Mouse (Mus musculus) midbrain, embryonic 14.5 days (tissue): ENCODE measurements around the gene M1ap. TPM values are rescaled to one million over a fixed set of nuclear protein-coding genes. Genes with fewer than 3 reads are reported as not detected.

ENCODE experiments used
- ATAC-seq: fragments of 200-750 bp; cut with Nextera tagmentation; 2 replicates; pipeline ENCODE4 v1.8.0; 2017; ENCODE audit warnings: moderate number of reproducible peaks, moderate library complexity; ENCODE audit not compliant: low FRiP score, low TSS enrichment
- DNase-seq: peaks from one replicate; pipeline ENCODE4 v3.0.0-alpha.2; 2015
- H3K27ac ChIP-seq: fragments of 300-500 bp; sonication (generic); replicated peaks from 2 replicates; pipeline ENCODE4 v1.5.1; 2014; ENCODE audit warnings: mild to moderate bottlenecking, low read depth, low read length, moderate library complexity
- H3K27me3 ChIP-seq: fragments of 300-500 bp; sonication (generic); 2 replicates; pipeline ENCODE4 v1.6.1; 2014; ENCODE audit warnings: low read length, control low read depth, mixed read lengths; ENCODE audit not compliant: control insufficient read depth, insufficient read depth
- H3K36me3 ChIP-seq: fragments of 300-500 bp; sonication (generic); 2 replicates; pipeline ENCODE4 v1.6.1; 2014; ENCODE audit warnings: low read length, control low read depth; ENCODE audit not compliant: control insufficient read depth, insufficient read depth
- H3K4me1 ChIP-seq: fragments of 300-500 bp; sonication (generic); 2 replicates; pipeline ENCODE4 v1.6.1; 2014; ENCODE audit warnings: mild to moderate bottlenecking, antibody characterized with exemption, low read length, control low read depth; ENCODE audit not compliant: control insufficient read depth, insufficient read depth
- H3K4me2 ChIP-seq: fragments of 300-500 bp; sonication (generic); 2 replicates; pipeline ENCODE4 v1.6.1; 2014; ENCODE audit warnings: mild to moderate bottlenecking, low read length, moderate library complexity
- H3K4me3 ChIP-seq: fragments of 300-500 bp; sonication (generic); replicated peaks from 2 replicates; pipeline ENCODE4 v1.5.1; 2014; ENCODE audit warnings: low read depth, low read length
- H3K9ac ChIP-seq: fragments of 300-500 bp; sonication (generic); replicated peaks from 2 replicates; pipeline ENCODE4 v1.6.1; 2014; ENCODE audit warnings: mild to moderate bottlenecking, low read length, moderate library complexity
- H3K9me3 ChIP-seq: fragments of 300-500 bp; sonication (generic); 2 replicates; pipeline ENCODE4 v1.6.1; 2016; ENCODE audit warnings: low read length, control low read depth, mixed read lengths; ENCODE audit not compliant: control insufficient read depth
- WGBS: fragments of 180-500 bp; shearing (Covaris S2); extraction: QIAGEN DNeasy Blood & Tissue Kit; methylation state at CpG from one replicate; pipeline ENCODE4 v1.1.7; 2014; 5-methylcytosine and 5-hydroxymethylcytosine counted together
- polyA plus RNA-seq: library from polyadenylated mRNA; unstranded; fragments of >200 nt; fragmentation: Nextera tagmentation; extraction: Ambion mirVana; gene quantifications from 2 replicates; pipeline ENCODE4 v1.2.1, GENCODE M21; 2014

The M1ap gene
- polyA plus RNA-seq, result 0.28 TPM in 1 of 2 replicates, not detected in the other

GRCm38 (mm10) chr6:82946651-82947050 is at the start of gene M1ap:
Gene M1ap (plus strand): TSS chr6:82946902.
- no peaks in the 10 kb centered on the region for H3K36me3 ChIP-seq
- H3K9ac ChIP-seq, result no peak within 1 kb of the TSS
- DNase-seq (no peak), ATAC-seq (no peak)
- H3K4me2 ChIP-seq, result no peak within 1 kb of the TSS
- no peaks in the 10 kb centered on the region for H3K27me3 ChIP-seq
- no peaks in the 10 kb centered on the region for H3K9me3 ChIP-seq
- H3K27ac ChIP-seq, result no peak within 1 kb of the TSS
- 73% methylated on average over 14 of the region's 14 CpGs for WGBS
- H3K4me1 ChIP-seq, result no peaks in the 10 kb centered on the region
- no peak within 1 kb of the TSS for H3K4me3 ChIP-seq

DNA sequence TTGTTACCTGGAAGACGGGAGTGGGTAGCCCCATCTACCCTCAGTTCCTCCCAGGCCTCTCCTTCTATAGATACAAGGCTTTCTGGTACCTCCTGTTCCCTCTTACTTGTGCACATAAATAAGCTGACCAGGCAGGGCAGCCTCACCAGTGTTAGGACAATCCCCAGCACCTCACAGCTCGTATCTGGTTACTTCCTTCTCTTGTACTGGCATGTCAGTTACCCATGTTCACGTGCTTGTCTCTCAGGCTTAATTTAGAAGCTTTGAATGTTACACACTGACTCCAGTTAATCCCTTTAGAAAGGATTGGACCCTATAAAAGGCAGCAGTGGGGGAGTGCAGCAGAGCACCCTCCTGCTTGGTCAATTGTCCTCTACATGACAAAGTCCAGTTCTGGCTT is 49.4 kb upstream of the M1ap start:
- ATAC-seq, result no peak
- H3K4me3 ChIP-seq, result no peak overlapping the region
- WGBS, result 35% methylated on average over 3 of the region's 3 CpGs

DNA sequence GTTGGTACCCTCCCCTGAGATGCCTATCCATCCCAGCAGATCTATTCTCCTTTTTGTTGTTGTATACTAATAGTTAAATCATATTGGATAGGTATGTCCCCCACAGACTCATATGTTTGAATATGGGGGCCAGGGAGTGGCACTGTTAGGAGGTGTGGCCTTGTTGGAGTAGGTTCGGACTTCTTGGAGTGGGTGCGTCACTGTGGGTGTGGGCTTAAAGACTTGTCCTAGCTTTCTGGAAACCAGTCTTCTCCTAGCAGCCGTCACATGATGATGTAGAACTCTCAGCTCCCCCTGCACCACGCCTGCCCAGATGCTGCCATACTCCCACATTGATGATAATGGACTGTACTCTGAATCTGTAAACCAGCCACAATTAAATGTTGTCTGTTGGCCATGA is 48.5 kb upstream of the M1ap start:
- WGBS, result 94% methylated on average over 4 of the region's 4 CpGs
- Histone ChIP-seq H3K27me3 (no peaks in the 10 kb centered on the region), H3K9me3 (no peaks in the 10 kb centered on the region), H3K4me1 (no peaks in the 10 kb centered on the region), H3K36me3 (no peaks in the 10 kb centered on the region), H3K9ac (no peak overlapping the region), H3K4me3 (no peak overlapping the region), H3K27ac (no peak overlapping the region), H3K4me2 (no peak overlapping the region)
- ATAC-seq (no peak), DNase-seq (no peak)

More for the DNA sequence above, 49.4 kb upstream of the M1ap start:
- no peak overlapping the region for H3K4me2 ChIP-seq
- no peak overlapping the region for H3K9ac ChIP-seq
- H3K4me1 ChIP-seq, result no peaks in the 10 kb centered on the region
- no peaks in the 10 kb centered on the region for H3K27me3 ChIP-seq
- no peaks in the 10 kb centered on the region for H3K36me3 ChIP-seq
- H3K27ac ChIP-seq, result no peak overlapping the region
- no peaks in the 10 kb centered on the region for H3K9me3 ChIP-seq
- no peak for DNase-seq

- Histone ChIP-seq H3K4me1 (no peaks in the 10 kb centered on the region), H3K4me3 (no peak overlapping the region), H3K9ac (no peak overlapping the region), H3K27ac (no peak overlapping the region), H3K4me2 (no peak overlapping the region), H3K27me3 (no peaks in the 10 kb centered on the region), H3K9me3 (no peaks in the 10 kb centered on the region), H3K36me3 (no peaks in the 10 kb centered on the region)
- DNase-seq (no peak), ATAC-seq (no peak)
- WGBS, result 56% methylated on average over 4 of the region's 4 CpGs
Measured at GRCm38 (mm10) chr6:82898745-82899144, 48.0 kb upstream of the M1ap start.

DNA sequence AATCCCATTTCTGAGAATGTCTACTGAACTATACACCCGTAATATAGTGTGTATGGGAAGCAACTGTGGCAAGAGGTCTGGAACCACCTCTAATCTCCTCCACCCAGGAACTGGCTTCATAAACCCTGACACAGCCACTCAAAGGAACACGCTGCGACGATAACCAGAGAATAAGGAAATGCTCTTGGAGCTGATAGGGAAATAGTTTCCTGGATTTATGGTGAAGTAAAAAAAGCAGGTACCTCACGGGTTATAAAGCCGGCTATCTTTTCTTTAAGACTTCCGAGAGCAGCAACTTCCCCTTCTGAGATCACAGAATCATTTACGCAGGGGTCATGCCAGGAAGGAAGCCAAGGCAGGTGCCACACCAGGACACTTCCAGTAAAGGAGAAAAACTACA is 44.1 kb upstream of the M1ap start:
- H3K36me3 ChIP-seq, result no peaks in the 10 kb centered on the region
- H3K27ac ChIP-seq, result no peak overlapping the region
- no peak for DNase-seq
- no peak overlapping the region for H3K9ac ChIP-seq
- H3K4me3 ChIP-seq, result no peak overlapping the region
- ATAC-seq, result no peak
- H3K4me2 ChIP-seq, result no peak overlapping the region
- no peaks in the 10 kb centered on the region for H3K27me3 ChIP-seq
- WGBS, result 86% methylated on average over 8 of the region's 8 CpGs
- H3K4me1 ChIP-seq, result no peaks in the 10 kb centered on the region
- H3K9me3 ChIP-seq, result no peaks in the 10 kb centered on the region

DNA sequence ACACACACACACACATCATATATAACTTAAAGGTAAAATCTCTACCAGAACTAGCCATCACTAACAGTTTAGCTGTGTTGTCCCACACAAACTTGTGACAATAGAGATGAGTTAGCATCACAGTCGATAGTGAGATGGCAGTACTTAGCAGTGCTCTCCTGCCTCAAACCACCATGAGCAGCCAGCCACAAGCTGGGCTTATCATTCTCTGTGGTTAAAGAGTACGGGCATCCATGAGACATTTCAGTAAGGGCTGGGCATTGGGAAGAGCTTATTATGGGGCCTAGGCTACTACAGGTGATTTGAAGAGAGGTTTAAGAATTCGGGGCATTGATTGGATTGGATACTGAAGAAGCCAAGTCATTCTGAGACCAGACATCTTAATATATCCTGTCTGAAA is 39.7 kb upstream of the M1ap start:
- DNase-seq, result no peak
- Histone ChIP-seq H3K4me2 (no peak overlapping the region), H3K27me3 (no peaks in the 10 kb centered on the region), H3K36me3 (no peaks in the 10 kb centered on the region), H3K4me3 (no peak overlapping the region), H3K4me1 (no peaks in the 10 kb centered on the region), H3K27ac (no peak overlapping the region), H3K9me3 (no peaks in the 10 kb centered on the region), H3K9ac (no peak overlapping the region)
- WGBS, result 87% methylated on average over 3 of the region's 3 CpGs
- ATAC-seq, result no peak

DNA sequence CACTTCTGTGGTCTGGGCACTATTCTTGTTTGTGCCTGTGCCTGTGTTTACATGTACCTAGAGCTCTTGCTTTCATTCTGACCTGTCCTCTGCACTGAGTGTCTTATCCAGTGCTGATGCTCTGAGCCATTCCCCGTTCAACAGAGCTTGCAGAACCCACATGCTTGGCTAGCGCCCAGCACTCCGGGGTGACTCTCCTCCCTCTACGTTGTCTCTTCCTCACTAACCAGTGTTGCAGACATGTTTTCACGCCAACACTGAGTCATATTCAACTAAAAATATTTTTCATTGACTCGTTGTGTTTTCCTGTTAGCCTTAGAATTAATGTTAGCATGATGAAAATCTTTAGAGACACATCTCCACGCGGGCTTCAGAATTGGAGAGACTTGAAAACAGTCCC is 38.7 kb upstream of the M1ap start:
- Histone ChIP-seq H3K9me3 (no peaks in the 10 kb centered on the region), H3K4me3 (no peak overlapping the region), H3K4me2 (no peak overlapping the region), H3K27me3 (no peaks in the 10 kb centered on the region), H3K27ac (no peak overlapping the region), H3K4me1 (no peaks in the 10 kb centered on the region), H3K36me3 (no peaks in the 10 kb centered on the region), H3K9ac (no peak overlapping the region)
- WGBS, result 88% methylated on average over 8 of the region's 8 CpGs
- DNase-seq (no peak), ATAC-seq (no peak)

DNA sequence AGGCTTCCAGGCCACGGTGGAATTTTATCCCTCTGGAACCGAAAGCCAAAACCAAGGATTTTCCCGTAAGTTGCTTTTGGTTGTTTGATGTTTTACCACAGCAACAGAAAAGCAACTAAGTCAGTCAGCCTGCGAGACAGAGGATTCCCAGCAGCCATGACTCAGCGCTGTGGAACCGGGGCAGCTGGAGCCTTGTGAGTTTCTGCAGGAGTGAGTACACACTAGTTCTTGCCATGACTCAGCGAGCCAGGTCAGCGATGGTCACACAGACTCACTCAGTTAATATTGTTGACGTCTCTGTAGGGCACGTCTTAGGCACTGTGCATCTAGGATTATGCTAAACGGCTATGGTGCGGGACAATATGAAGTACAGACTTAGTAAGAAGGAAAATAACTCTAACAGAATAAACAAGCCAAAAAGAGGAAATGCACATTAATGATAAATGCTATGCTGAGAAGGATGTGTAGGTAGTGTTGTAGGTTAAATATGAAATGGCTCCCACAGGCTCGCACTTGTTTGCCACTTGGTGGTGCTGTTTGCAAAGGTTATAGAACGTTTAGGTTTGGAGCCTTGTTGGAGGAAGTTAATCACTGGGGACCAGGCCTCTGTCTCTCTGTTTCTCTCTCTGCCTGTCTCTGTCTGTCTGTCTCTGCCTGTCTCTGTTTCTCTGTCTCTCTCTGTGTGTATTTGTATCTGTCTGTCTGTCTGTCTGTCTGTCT is 37.4 kb upstream of the M1ap start:
- DNase-seq, result peak; percentile 69
- no peak overlapping the region for H3K4me3 ChIP-seq
- no peaks in the 10 kb centered on the region for H3K27me3 ChIP-seq
- no peak for ATAC-seq
- peaks cover 8% of the 10 kb centered on the region; the same call in 1 of the 2 replicates for H3K36me3 ChIP-seq
- no peaks in the 10 kb centered on the region for H3K9me3 ChIP-seq
- 62% methylated on average over 14 of the region's 14 CpGs for WGBS
- no peaks in the 10 kb centered on the region for H3K4me1 ChIP-seq
- H3K27ac ChIP-seq, result no peak overlapping the region
- no peak overlapping the region for H3K4me2 ChIP-seq
- H3K9ac ChIP-seq, result no peak overlapping the region

- DNase-seq, result no peak
- WGBS, result 90% methylated on average over 5 of the region's 5 CpGs
- no peaks in the 10 kb centered on the region for H3K4me1 ChIP-seq
- H3K4me2 ChIP-seq, result no peak overlapping the region
- no peaks in the 10 kb centered on the region for H3K27me3 ChIP-seq
- no peak overlapping the region for H3K4me3 ChIP-seq
- peaks cover 16% of the 10 kb centered on the region; the same call in 1 of the 2 replicates for H3K36me3 ChIP-seq
- H3K9me3 ChIP-seq, result no peaks in the 10 kb centered on the region
- no peak for ATAC-seq
- no peak overlapping the region for H3K9ac ChIP-seq
- H3K27ac ChIP-seq, result no peak overlapping the region
Measured at GRCm38 (mm10) chr6:82911303-82911702, 35.4 kb upstream of the M1ap start.
